Mouse (Mus musculus): ENCODE measurements around the gene Osbpl5. TPM values are rescaled to one million over a fixed set of nuclear protein-coding genes. Genes with fewer than 3 reads are reported as not detected.

Gene Osbpl5
- total RNA-seq, 2 experiments from 2014 or later, result 2.6 to 4.3 TPM

DNA sequence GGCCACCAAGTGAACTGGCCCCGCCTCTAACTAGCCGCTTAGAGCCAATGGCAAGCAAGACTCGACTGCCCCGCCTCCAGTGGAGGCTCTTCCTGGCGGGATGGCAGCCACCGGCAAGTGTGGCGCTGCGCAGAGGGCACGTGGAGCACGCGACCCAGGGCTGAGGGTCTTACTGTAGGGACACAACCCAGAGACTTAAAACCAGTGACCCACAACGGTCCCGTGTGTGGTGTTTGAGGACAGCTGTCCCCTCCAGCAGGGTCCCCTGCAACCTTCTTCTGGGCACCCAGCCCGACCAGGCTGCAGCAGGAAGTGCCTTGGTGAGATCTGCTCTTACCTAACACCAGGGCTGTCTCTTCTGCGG lies 224 bp upstream of the Osbpl5 start:
- peak; percentile 88 for ATAC-seq (replicated peaks; ENCODE audit: low FRiP score, low TSS enrichment, poor library complexity, severe bottlenecking)

DNA sequence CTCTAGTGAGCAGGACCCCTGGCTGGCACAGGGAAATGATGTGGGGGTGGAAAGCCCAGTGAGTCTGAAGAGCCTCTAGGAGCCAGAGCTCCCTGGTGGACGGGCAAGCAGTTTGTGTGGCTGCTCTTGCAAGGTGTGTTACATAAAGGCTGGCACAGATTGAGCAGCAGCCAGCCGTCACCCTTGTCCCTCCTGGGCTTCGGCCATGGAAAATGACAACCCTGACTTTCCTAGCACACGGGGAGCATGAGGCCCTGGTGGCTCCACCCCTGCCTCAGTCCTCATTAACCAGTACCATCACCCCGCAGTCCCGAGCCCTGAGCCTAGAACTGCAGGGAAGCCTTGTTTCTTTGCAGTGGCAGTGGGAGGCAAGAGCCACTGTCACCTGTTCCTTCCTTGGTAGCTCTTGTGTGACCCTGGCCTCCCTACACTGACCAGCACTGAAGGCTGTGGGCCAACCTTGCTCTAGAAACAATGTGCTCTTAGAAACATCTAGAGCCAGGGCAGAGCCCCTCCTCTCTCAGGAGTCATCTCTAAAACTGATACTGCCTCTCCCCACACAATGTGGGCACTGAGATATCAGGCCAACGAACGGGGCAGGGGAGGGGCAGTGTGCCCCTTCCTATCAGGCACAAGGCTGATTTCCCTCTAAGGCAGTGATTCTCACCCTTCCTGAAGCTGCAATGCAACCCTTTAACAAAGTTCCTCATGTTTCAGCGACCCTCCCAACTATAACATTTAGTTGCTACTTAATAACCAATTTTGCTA lies 1.2 kb downstream of the Osbpl5 start:
- peak; percentile 72 for ATAC-seq (replicated peaks; ENCODE audit: low FRiP score, low TSS enrichment, poor library complexity, severe bottlenecking)

DNA sequence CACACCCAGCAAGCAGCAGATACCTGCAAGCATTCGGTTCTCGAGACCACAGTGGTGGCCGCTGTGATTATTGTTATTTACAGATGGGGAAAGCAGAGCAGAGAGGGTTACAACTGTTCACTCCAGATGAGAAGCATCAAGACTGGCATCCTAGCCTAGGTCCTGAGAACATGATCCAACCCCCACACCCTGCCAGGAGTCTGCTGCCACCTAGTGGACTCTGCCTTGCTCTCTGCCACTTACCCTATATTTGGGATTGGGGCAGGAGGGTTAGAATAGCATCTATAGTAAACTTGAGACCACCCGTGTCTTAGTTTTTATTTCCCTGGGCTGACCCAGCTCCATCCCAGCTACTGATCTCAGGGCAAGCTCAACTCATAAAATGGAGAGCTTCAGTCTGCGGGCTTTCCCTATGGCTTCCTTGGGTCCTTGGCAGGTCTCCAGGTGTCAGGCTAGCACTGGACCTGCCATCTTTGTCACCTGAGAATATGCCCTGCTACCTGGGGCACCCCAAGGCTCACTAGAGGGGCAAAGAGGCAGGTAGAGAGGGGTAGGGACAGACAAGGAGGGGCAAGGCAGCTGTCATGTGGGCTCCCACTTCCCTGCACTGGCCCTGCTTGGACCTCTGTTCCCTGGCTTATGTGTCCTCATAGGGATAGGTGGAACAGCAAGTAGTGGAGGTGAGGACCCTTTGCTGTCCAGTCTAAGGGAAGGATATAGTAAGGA lies 2.6 kb downstream of the Osbpl5 start:
- ATAC-seq (replicated peaks; ENCODE audit: low FRiP score, low TSS enrichment, poor library complexity, severe bottlenecking), result peak; percentile 39

DNA sequence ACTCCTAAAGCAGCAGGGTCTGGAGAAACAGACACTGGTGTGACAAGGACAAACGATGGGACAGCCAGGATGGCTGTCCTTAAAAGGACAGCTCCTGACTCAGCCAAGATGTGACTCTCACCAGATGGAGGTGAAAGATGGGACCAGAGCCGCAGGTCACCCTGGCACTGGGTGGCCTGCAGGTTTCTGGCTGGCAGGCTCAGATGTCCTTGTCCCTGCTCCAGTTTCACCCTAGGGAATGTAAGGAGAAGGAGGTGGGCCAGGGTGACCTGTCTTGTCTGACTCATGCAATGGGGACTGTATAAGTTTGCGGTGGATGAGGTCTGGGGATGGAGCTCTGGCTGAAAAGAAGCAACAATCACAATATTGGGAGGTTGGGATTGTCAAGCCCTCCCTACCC lies 4.2 kb downstream of the Osbpl5 start:
- no peak for ATAC-seq (replicated peaks; ENCODE audit: low FRiP score, low TSS enrichment, poor library complexity, severe bottlenecking)

DNA sequence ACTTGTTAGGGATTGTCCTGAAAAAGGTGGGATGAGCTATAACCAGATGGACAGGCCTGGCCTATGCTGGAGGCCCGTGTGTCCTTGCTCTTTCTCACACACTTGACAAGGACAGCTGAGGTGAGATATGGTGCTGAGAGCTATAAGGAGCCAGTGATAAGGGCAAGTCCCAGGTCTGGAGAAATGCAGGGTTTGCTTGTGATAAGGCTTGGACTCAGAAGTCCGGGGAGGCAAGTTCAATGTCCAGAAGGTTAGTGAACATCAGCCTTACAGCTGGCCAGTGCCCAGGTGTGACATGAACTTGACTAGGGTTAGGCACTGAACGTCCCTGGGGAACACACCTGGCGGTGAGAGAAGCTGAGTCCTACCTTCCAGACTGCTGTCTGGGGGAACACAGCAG lies 4.7 kb downstream of the Osbpl5 start:
- no peak for ATAC-seq (replicated peaks; ENCODE audit: low FRiP score, low TSS enrichment, poor library complexity, severe bottlenecking)

DNA sequence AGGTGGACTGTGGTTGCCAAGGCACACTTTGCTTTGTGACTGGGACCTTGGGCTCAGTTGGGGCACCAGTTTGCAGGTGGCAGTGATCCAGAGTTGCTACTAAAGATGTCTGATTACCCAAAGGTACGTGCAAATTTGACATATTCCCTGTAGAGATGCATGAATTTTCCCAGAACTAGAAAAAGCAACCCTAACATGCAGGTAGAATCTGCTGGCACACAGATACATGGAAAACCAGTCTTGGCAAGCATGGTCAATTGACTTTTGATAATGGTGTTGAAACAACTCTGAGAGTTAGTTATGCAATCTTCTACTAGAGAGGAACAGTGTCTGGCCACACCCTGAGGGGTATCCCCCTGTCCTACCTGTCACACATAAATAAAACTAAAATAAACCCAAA lies 5.4 kb downstream of the Osbpl5 start:
- ATAC-seq (replicated peaks; ENCODE audit: low FRiP score, low TSS enrichment, poor library complexity, severe bottlenecking), result no peak

DNA sequence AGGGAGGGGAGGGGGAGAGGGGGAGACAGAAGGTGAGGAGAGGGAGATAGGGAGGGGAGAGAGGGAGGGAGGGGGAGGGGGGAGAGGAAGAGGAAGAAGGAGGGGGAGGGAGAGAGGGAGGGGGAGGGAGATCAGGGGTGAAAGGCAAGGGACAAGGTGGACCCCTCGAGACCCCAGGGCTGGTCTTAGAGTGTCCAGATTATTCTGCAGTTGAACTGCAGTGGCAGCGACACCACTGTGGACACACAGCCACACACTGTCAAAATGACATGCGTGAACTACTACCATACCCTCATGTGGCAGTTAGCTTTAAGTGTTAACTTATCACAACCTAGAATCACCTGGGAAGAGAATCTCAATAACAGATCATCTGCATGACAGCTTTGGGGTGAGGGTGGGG lies 7.7 kb downstream of the Osbpl5 start:
- ATAC-seq (replicated peaks; ENCODE audit: low FRiP score, low TSS enrichment, poor library complexity, severe bottlenecking), result no peak

DNA sequence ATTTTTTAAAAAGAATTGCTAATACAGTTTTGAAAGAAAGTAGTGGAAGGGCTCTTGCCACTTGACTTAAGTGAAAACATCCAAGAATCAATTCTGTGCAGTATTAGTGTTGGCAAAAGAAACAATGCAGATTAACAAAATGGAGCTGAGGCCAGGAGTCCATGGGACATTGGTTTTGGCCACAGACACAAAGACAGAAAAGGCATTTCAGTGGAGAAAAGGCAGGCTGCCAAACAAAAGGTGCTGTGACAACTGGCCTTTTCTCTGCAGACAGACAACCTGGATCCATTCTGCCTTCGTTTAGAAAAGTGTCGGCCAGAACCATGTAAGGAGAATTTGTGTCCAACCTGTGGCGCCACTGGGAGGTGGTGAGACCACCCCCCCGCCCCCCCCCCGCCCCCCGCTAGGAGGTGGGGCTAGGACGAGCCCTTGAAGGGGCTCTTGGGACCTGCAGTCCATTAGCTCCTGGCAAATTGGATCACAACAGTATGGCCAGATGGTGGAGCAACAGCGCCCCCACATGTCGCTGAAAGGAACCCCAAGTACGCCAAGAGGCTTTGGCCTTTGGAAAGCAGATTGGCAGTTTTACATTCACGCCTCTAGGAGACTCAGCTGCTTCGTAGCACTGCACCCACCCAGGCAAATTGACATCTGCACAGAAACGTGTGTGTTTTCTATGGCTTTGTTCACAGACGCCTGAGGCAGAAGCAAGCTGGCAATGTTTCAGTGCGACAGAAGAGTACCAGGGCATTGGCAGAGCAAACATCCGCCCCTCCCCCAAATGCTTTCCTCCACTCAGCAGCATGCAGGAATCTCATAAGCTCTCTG lies 8.5 kb downstream of the Osbpl5 start:
- peak; percentile 87 for ATAC-seq (replicated peaks; ENCODE audit: low FRiP score, low TSS enrichment, poor library complexity, severe bottlenecking)

DNA sequence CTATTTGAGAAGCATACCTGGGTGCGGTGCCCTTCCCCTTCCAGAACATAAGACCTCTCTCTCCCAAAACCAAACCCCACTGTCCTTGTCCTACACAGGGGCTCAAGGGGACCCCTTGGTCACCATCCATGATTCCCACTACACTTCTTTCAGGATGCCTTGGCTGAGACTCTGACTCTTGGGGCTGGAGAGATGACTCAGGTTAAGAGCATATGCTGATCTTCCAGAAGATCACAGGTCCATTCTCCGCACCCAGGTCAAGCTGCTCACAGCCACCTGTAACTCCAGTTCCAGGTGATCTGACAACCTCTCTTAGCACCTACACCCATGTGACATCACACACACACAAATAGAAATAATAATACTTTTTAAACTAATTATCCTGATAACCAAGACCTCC lies 16.1 kb downstream of the Osbpl5 start:
- no peak for ATAC-seq (replicated peaks; ENCODE audit: low FRiP score, low TSS enrichment, poor library complexity, severe bottlenecking)

DNA sequence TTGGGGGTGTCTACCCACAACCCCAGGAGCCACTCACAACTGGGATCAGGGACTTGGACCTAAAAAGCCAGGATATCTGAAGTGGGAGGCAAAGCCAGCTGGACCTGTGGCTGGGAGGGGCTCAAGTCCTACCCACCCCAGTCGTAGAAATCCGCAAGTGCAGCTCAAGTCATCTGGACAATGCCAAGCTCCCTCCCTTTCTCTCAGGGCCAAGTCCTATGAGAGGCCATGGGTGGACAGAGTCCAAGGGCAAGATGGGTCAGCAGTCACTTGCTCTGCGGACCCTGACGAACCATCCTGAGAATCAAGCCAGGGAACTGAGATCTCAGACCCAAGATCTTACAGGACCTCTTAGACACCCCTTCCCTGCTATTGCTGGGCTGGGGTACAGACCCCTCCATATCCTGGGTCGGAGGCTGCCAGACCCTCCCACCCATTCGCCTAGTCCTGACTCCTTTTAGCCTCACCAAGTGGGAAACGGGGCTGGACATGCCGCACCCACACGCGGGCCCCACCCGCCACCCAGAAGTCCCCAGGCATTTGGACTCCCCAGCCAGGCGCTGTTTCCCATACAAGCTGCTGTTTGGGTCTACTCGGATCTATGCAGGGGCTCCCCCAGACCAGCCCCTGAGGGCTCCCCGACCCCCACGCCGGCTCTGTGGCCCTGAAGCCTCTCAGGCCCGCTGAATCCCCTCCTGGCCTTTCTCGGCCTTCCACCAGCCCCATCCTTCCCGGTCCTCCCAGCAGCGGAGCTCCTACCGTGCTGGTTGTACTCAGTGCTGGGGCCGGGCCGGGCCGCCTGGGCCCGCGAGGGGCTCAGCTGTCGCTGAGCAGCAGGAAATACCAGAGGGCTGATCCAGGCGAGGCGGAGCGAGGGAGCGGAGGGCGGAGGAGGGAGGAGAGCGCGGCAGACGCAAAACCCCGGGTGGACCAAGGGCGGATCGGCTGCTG lies 17.0 kb downstream of the Osbpl5 start:
- ATAC-seq (replicated peaks; ENCODE audit: low FRiP score, low TSS enrichment, poor library complexity, severe bottlenecking), result peak; percentile 54

DNA sequence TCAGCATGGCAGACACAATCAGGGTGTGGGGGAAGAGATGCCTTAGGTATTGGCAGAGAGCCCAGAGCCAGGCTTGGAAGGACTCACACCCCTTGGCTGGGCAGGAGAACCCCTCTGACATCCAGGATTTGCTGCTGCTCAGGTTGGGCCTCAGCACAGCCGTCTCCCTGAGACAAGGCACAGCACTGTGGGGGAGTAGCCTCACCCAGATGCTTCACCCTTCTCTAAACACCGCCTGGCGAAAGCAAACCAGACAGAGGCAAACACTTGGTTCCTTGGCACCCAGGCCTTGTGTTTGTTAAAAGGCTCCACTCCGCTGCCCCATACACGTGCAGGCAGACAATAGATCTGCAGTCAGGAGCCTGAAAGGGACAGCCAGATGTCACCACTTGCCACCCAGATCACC lies 18.2 kb downstream of the Osbpl5 start:
- ATAC-seq (replicated peaks; ENCODE audit: low FRiP score, low TSS enrichment, poor library complexity, severe bottlenecking), result no peak

DNA sequence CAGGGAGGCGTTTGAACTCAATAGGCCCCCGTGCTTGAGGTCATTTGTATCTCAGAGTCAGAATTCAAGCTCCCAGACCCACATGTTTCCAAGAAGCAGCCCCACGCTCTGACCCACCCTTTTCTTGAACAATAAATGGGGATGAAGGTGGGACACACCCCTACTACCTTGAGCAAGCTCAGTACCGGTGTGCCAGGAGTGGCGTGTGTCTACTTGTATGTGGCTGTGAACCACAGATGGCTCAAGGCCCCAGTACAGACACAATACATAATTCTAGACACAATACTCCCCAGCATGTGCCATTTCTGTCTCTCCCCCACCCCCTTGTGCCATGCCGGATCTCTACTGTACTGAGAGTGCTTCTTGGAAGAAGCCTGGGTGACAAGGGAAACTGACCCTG lies 18.6 kb downstream of the Osbpl5 start:
- no peak for ATAC-seq (replicated peaks; ENCODE audit: low FRiP score, low TSS enrichment, poor library complexity, severe bottlenecking)

DNA sequence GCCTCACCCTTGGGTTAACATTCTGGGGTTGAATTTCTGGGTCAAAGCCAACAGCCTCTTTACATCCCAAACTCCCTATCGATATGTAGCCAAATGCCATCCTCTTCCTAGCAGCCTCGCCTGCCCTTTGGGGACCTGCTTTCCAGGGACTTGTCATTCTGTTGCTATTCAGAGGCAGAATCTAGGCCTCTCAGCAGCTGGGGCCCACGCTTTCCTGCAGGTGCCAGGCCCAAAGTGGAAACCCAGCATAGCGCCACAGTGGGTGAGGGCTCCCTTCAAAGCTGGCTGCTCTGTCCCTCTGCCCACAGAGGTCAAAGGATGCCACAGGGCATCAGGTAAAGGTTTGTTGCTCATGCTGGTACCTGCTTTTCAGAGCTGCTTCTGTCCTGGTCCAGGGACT lies 23.0 kb downstream of the Osbpl5 start:
- no peak for ATAC-seq (replicated peaks; ENCODE audit: low FRiP score, low TSS enrichment, poor library complexity, severe bottlenecking)

DNA sequence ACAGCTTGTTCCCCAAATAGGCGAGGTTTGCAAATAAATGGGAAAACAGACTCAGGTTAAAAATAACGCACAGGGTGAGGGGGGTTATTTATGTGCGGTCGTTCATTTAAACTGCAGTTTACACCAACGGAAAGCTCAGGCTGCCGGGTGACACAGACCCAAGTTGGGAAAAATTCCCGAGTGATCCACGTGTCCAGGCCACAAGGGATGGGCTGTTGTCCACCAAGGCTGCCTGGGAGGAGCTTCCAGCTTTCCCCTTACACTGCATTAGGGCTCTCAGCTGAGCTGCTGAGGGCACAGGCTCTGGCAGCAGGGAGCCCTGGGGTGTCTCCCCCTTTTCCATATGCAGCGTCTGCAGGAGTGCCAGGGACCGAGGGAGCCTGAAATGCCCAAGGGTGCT lies 26.9 kb downstream of the Osbpl5 start:
- ATAC-seq (replicated peaks; ENCODE audit: low FRiP score, low TSS enrichment, poor library complexity, severe bottlenecking), result no peak

DNA sequence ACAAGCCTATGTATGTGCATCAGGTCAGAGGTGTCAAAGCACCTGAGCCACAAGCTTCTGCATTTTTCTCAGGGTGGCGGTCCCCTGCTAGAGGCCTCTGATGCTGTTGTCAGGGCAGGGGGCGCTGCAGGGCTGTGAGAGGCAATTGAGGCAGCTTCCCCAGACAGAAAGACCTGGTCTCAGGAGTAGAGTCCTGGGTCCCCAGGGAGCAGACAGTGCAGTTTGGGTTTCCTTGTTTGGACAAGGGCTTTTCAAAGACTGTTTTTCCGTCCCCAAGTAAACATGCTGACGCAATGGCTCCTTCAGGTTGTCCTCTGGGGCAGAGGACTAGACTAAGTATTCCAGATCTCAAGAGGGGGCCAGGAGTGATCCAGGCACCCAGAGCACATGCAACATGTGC lies 30.4 kb downstream of the Osbpl5 start:
- ATAC-seq (replicated peaks; ENCODE audit: low FRiP score, low TSS enrichment, poor library complexity, severe bottlenecking), result no peak

DNA sequence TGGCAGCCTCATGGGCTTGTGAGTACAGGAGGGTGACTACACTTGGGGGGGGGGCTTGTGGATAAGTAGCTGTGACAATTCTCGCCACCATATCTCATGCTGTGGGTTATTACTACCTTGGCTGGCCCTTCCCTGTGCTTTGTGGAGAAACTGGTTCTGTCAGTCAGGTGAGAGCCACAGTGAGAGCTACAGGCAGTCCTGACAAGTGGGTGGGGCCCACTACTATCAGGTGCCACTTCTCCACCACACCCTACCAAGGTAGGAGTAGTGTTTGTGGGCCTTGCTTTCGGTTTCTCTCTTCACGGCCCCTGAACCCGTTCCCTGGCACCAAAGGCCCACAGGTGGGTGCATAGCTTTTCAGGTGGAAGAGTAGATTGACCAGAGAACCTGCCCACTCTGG lies 32.9 kb downstream of the Osbpl5 start:
- no peak for ATAC-seq (replicated peaks; ENCODE audit: low FRiP score, low TSS enrichment, poor library complexity, severe bottlenecking)

DNA sequence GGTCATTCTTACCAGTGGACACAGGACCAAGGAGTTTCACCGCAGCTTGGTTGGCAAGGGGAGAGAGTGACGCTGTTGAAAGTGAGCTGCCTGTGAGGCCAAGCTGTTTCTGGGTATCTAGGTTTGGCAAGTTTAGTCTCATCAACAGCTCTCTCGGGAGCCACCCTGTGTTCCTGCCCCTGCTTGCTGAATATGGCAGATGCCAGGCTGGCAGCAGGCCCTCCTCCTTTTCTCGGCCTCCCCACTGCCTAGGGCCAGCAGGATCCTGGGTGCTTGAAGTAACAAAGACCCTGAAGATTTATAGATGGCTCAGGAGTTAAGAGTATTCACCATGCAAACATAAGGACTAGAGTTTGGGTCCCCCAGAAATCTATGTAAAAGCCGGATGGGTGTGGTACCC lies 34.1 kb downstream of the Osbpl5 start:
- ATAC-seq (replicated peaks; ENCODE audit: low FRiP score, low TSS enrichment, poor library complexity, severe bottlenecking), result no peak

DNA sequence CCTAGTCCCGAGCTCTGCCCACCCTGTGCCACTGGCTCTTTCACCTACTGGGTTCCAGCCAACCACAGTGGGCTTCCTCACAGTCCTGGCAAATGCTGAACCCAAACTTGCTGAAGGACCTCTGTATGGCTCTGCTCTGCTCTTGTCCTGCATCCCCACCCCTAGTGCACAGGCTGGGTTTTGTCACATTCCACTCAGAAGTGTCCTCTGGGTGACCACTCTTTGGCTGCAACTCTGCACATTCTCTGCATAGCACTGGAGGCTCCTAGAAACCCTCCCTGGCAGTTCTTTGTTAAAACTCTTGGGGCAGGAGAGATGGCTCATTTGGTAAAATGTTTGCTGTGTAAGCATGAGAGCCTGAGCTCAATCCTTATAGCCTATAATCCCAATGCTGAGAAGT lies 39.0 kb downstream of the Osbpl5 start:
- no peak for ATAC-seq (replicated peaks; ENCODE audit: low FRiP score, low TSS enrichment, poor library complexity, severe bottlenecking)

DNA sequence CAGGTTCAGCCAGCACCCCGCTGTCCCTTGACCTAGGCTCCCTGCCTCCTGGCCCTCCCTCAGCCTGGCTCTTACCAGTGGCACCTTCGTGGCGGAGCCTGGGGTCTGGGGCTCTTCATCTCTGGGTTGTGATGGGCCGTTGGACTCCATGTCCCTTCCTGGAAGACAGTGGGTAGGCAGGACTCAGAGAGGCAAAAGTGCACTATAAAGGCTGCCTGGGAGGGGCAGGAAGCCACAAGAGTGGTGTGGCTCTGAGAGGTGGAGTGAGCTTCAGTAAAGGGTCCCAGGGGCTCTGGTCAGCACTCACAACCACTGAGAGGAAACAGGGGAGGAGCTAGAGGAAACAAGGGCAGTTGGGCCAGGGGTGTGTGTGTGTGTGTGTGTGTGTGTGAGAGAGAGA lies 43.4 kb downstream of the Osbpl5 start:
- ATAC-seq (replicated peaks; ENCODE audit: low FRiP score, low TSS enrichment, poor library complexity, severe bottlenecking), result no peak

All from megakaryocyte-erythroid progenitor cell, adult 5-6 weeks (primary cell).